Mouse (Mus musculus): Measurements from ENCODE around the gene Ncapd2.

The Ncapd2 gene

DNA sequence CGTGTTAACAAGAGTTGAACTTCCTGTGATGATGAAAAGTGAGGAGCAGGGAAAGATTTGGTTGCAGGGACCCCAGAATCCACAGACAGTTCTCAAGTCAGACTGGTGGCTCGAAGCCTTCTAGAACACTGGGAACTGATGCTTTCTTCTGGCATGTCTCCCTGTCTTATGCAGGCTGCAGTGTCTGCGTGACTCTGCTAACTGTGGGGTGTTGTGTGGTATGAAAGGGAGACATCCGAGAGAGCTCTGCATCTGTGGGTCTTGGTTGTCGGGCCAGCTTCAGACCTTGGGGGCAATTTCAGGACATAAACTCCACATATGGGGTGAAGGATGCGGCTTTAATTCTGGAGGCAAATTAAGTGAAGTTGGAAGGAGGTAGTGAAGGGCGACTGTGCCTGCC lies 45.4 kb downstream of the Ncapd2 start:
- no peak for DNase-seq

DNA sequence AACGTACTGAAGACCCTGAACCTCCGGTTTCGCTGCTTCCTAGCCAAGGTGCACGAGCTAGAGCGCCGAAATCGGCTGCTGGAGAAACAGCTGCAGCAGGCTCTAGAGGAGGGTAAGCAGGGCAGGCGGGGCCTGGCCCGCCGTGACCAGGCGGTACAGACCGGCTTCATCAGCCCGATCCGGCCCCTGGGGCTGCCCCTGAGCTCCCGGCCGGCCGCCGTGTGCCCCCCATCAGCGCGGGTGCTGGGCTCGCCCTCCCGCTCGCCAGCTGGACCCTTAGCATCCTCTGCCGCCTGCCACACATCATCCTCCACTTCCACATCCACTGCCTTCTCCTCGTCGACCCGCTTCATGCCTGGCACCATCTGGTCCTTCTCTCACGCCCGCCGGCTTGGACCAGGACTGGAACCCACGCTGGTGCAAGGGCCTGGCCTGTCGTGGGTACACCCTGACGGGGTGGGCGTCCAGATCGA lies 46.0 kb downstream of the Ncapd2 start:
- no peak for DNase-seq

DNA sequence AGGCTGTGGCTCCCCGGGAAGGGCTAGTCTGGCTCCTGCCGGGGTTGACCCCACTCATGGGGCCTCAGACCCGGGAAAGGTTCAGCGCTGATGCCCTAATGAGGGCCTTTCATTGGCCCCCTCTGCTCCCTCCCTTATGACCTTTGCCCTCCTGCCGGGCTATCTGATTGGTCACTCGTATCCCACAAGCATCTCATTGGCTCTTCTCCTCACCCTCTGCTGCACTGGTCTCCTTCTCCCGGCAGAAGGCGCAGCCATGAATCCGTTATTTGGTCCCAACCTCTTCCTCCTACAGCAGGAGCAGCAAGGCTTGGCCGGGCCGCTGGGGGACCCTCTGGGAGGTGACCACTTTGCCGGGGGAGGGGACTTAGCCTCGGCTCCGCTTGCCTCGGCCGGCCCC lies 46.5 kb downstream of the Ncapd2 start, which contains the start of gene Iffo1:
TSS of gene Iffo1 (plus strand) at position 241 of the 400 bp plus-strand sequence.
- peak; percentile 90 for DNase-seq

DNA sequence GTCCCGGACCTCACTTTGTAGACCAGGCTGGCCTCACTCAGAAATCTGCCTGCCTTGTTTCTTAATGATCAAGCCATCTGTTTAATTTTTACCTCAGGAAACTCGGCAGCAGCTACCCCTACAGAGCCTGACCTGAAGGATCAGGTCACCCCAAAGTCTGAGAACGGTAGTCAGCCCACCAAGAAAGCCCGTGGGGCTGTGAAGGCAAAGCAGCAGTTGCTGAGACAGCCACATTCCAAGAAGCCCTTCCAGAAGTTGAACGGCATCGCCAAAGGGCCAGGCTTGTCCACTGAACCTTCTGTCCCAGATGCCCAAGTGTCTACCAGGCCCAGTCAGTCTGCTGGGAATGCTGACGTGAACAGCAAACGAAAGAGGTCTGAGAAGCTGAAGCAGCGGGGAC lies 47.6 kb downstream of the Ncapd2 start:
- no peak for DNase-seq

DNA sequence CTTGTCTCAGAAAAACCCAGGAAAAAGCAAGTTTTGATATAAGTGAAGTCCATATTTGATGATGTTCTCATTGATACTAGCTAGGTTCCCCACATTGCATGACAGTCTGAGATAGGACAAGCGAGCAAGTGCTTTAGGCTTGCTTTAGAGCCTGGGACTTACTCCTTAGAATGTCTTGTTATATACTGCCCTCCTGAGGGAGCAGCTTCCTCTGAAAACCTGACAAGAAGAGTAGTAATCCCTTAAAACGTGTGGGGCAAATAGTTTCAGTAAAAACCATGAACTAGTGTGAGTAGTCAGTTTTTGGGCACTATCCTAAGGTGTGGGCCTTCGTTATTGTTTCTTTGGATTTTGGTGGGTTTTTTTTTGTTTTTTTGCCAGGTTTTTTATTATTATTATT lies 48.4 kb downstream of the Ncapd2 start:
- DNase-seq, result no peak

DNA sequence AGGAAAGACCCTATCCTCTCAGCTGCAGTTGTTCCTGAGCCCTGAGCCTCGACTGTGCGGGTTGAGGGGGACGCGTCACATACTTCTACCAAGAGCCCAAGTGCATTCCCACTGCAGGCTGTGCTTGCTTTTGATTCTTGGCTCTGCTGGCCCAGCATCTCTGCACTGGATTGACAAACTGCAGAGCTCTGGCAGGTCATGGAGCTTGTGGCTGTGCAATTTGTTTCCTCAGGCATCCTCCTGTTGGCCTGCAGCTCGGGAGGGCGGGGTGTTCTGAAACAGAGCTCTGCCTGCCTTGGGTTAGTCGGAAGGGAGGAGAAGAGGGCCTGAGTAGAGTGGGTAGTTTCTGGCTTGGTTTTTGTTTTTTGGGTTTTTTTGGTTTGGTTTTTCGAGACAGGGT lies 49.1 kb downstream of the Ncapd2 start:
- no peak for DNase-seq

DNA sequence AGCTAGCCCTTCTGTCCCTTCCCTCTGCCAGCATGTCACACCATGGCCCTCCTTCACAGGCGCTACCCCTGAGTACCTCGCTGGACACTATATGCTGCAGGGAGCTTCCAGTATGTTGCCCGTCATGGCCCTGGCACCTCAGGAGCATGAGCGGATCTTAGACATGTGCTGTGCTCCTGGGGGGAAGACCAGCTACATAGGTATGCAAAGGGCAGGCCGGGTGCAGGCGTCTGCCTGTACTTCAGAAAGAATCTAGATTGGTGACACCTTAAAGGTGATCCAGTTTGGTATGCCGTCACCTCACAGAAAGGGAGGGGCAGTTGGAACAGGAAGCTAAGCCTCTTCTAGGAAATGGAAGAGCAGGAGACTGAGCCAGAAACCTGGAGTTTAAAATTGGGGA lies 51.8 kb downstream of the Ncapd2 start:
- DNase-seq, result no peak

DNA sequence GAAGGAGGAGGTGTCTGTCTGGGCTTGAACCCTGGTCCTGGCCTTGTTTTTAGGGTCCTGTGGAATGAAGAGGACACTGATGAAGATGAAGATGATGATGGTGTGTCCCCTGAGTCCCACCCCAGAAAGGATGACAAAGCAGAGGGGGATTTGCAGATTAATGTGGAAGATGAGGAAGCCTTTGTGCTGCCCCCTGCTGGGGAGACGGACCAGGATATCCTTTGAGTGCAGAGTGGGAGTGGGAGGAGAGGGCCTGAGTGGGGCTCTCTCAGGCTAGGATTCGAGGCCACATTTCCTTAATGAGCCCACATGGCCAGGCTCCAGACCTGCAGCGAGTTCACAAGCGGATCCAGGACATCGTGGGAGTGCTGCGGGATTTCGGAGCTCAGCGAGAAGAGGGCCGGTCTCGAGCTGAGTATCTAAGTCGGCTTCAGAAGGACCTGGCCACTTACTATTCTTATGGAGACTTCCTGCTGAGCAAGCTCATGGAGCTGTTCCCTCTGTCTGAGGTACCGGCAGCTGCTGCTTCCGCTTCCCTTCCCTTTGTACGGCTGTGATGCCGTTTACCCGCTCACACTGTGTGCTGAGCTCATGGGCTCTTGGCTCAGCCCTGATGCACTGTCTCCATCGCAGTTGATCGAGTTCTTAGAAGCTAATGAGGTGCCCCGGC lies 54.4 kb downstream of the Ncapd2 start:
- peak; percentile 78 for DNase-seq

DNA sequence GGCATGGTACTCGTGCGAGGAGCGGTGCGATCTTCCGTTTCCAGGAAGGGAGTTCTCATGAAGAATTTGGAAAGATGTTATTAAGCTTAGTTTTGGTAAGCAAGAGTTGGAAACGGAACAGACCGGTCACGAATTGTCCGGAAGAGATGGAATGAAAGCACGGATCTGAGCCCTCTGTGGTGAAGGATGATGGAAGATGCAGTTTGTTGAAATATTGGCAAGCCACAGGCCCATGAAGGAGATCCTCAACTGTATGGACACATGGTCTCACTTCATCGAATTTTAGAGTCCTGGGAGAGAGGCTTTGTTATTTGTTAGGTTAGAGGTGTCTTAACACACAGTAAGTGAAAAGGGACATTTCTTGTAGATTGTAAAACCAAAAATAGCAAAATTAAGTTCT lies 59.0 kb downstream of the Ncapd2 start:
- DNase-seq, result no peak

DNA sequence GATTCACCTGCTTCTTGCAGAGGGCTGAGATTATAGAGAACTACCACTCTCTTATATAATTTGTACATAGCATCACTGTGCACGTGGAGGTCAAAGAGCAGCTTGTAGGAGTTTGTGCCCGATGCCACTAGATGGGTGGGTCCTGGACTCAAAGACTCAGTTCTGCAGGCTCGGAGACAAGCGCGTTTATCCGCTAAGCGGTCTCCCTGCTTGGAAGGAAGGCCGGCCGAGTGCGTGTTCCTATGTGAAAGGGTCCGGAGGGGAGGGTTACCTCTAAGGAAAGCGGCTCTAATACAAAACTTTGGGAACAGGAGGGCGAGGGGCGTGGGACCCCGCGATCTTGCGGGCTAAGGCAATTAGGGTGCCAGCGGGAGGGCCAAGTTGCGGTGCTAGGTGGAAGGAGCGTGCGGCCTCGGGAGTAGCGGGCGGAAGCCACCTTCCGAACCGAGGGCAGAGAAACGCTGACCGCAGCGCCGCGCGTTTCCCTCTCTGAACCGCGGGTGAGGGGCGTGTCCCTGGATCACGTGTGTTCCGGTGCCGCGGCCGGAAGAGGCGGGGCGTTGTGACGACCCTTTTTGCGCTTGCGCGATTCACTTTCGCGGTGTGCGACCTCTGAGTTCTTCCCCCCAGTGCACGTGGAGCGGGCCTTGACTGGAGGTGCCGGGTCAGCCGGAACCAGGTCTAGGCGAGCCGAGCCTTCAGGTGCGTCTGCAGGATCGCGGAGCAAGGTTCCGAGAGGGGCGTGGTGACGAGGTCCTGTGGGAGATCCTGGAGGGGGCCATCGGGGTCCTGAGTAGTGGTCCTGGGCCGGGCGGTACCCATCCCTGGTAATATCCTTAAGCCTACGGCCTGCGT lies 60.0 kb downstream of the Ncapd2 start, which contains the start of gene Nop2:
TSS of gene Nop2 (plus strand) at position 608 of the 855 bp plus-strand sequence.
- peak; percentile 87 for DNase-seq

DNA sequence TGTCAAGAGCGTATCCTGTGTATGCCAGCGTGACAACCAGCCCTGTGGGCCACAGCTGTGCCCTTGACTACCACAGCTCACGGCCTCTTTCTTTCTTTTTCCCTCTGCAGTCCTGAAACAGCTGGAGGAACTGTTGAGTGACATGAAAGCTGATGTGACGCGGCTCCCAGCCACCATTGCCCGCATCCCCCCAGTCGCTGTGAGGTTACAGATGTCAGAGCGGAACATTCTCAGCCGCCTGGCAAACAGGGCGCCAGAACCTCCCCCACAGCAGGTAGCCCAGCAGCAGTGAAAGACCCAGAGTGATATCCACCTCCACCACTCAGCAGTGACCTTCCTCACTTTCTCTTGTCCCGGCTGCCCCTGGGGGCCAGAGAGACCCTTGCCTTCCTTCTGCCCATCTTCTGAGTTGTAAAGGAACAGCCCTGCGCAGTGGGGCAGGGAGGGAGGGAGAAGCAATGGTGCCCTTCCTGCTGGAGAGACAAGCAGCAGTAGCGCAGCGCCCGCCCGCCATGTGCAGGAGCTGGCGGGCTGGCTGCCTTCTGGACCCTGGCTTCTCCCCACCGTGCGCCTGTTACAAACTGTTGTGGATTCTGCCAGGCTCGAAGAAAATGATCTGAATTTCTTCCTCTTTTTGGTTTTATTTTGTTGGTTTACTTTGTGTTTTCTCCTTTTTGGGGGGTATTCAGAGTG lies 61.6 kb downstream of the Ncapd2 start:
- DNase-seq, result no peak

DNA sequence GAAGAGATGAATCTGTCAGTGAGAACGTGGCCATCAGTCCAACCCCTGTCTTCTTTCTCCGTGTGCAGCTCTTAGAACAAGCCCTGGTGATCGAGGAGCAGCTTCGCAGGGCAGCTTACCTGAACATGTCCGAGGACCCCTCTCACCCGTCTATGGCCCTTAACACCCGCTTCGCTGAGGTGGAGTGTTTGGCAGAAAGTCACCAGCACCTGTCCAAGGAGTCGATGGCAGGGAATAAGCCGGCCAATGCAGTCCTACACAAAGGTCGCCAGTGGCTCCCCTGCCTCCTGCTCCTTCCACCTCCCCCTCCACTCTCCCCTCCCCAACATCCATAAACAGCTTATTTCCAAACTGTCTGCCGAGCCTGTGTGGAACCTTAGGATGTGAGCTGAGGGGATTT lies 62.8 kb downstream of the Ncapd2 start:
- no peak for DNase-seq

DNA sequence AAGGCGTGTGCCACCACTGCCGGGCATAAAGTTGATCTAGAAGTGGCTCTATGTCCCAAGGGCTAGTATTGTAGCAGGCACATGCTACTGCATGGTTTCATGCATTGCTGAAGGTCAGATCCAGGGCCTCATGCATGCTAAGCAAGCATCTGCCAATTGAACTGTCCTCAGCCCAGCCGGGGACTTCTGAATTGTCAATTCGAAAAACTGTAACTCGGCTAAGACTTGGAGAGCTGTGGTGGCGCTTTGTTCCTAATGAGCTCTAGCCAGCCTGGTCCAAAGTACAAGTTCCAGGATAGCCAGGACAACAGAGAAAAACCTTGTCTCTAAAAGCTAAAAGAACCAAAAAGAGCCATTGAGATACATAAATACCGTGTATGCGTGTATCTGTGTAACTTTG lies 72.1 kb downstream of the Ncapd2 start:
- DNase-seq, result no peak
